In genomic region chr1:127776246-127776645, GRCm38 (mm10) we compare ENCODE assay signal across 8 mouse cellular contexts. TPM values are rescaled to one million over a fixed set of nuclear protein-coding genes. Genes with fewer than 3 reads are reported as not detected.
A peak's percentile ranks its signal among the peaks of the same experiment; 100 is the strongest.
DNase-seq lines count a peak whose midpoint lies in the region; ATAC-seq and TF ChIP-seq lines count a peak whose summit lies in the region.
"Had no signal": no experiment of that assay in that cellular context is flagged by ENCODE, and none has a peak within 500 bp of the region (broad histone marks: within the 10 kb centered on the region; RNA-seq: fewer than 3 reads in every experiment).

No protein-coding gene starts in this region.

- DNase-seq in neural tube, embryonic 11.5 days (ENCODE audit: low spot score), result no peak
- DNase-seq in neural tube, embryonic 10.5 days (ENCODE audit: extremely low spot score, low spot score), result no peak
- DNase-seq in hindbrain, embryonic 10.5 days (ENCODE audit: low spot score), result no peak
- DNase-seq in liver, postnatal 0 days, result no peak
- no peak for DNase-seq in right cerebral cortex, postnatal 14 days
- no peak for DNase-seq in spleen, adult 12 weeks (ENCODE audit: low spot score)
- no peak for DNase-seq in right cerebral cortex, postnatal 10 days (ENCODE audit: low spot score in 2 of 2)
- DNase-seq: adrenal gland, postnatal 36 days had no signal

- H3K4me1 ChIP-seq in neural tube, embryonic 11.5 days (ENCODE audit: control insufficient read depth, insufficient read depth, low read length), result peaks cover 8% of the 10 kb centered on the region
- peaks cover 51% of the 10 kb centered on the region for H3K4me1 ChIP-seq in hindbrain, embryonic 10.5 days (replicated peaks)
- H3K4me1 ChIP-seq in liver, postnatal 0 days (ENCODE audit: insufficient read depth), result peaks cover 29% of the 10 kb centered on the region

- 69% methylated on average over 6 of the region's 6 CpGs for WGBS in neural tube, embryonic 11.5 days
- WGBS in hindbrain, embryonic 10.5 days, result 62% methylated on average over 6 of the region's 6 CpGs
- 43% methylated on average over 6 of the region's 6 CpGs for WGBS in liver, postnatal 0 days (ENCODE audit: insufficient replicate concordance)

- H3K27ac ChIP-seq in neural tube, embryonic 11.5 days (ENCODE audit: low read depth, low read length), result no peak overlapping the region
- no peak overlapping the region for H3K27ac ChIP-seq in hindbrain, embryonic 10.5 days
- peak overlapping the region; percentile 13; the same call in 1 of the 2 replicates for H3K27ac ChIP-seq in liver, postnatal 0 days (ENCODE audit: low read depth)

- no peaks in the 10 kb centered on the region for H3K9me3 ChIP-seq in neural tube, embryonic 11.5 days (ENCODE audit: control insufficient read depth, low read length)
- H3K9me3 ChIP-seq in hindbrain, embryonic 10.5 days, result no peaks in the 10 kb centered on the region
- H3K9me3 ChIP-seq in liver, postnatal 0 days (ENCODE audit: low read length), result no peaks in the 10 kb centered on the region

- H3K4me3 ChIP-seq in neural tube, embryonic 11.5 days (ENCODE audit: low read depth, low read length), result no peak overlapping the region; the same call in 1 of the 2 replicates
- H3K4me3 ChIP-seq in hindbrain, embryonic 10.5 days, result peak overlapping the region; percentile 96
- H3K4me3 ChIP-seq in liver, postnatal 0 days (ENCODE audit: low read depth, low read length), result peak overlapping the region; percentile 88

- H3K27me3 ChIP-seq in neural tube, embryonic 11.5 days (ENCODE audit: control insufficient read depth, insufficient read depth, low read length), result no peaks in the 10 kb centered on the region
- no peaks in the 10 kb centered on the region for H3K27me3 ChIP-seq in hindbrain, embryonic 10.5 days (ENCODE audit: insufficient read depth, poor library complexity, severe bottlenecking)
- no peaks in the 10 kb centered on the region for H3K27me3 ChIP-seq in liver, postnatal 0 days (ENCODE audit: insufficient read depth, low read length)

- ATAC-seq in neural tube, embryonic 11.5 days (ENCODE audit: insufficient read depth, low FRiP score, low TSS enrichment), result no peak
- ATAC-seq in liver, postnatal 0 days, result no peak

- H3K9ac ChIP-seq in neural tube, embryonic 11.5 days (ENCODE audit: low read length), result no peak overlapping the region
- H3K9ac ChIP-seq in liver, postnatal 0 days (replicated peaks), result peak overlapping the region; percentile 48

- H3K36me3 ChIP-seq in neural tube, embryonic 11.5 days (ENCODE audit: control insufficient read depth, insufficient read depth, low read length), result no peaks in the 10 kb centered on the region
- H3K36me3 ChIP-seq in hindbrain, embryonic 10.5 days, result peaks cover 23% of the 10 kb centered on the region
- peaks cover 3% of the 10 kb centered on the region; the same call in 1 of the 2 replicates for H3K36me3 ChIP-seq in liver, postnatal 0 days (replicated peaks; ENCODE audit: insufficient read depth, low read length)

- 0 out of 2 replicates have a peak overlapping the region, but pooled peaks have one; percentile 15 for H3K4me2 ChIP-seq in neural tube, embryonic 11.5 days (ENCODE audit: low read depth)
- peak overlapping the region; percentile 84 for H3K4me2 ChIP-seq in liver, postnatal 0 days (ENCODE audit: low read depth, low read length)

- no peak for TF ChIP-seq EP300 in liver, postnatal 0 days (IDR thresholded peaks at IDR 0.05; ENCODE audit: low read depth)

- TF ChIP-seq CTCF in liver, postnatal 0 days (IDR thresholded peaks at IDR 0.05; ENCODE audit: low read depth), result no peak

RNA-seq across cellular contexts. Expression of gene Ccnt2, which starts 2.3 kb away (rescaled TPM):
- 91.0 and 93.1 TPM in 2 replicates for polyA plus RNA-seq in neural tube, embryonic 11.5 days (2014; fragmentation: Nextera tagmentation; extraction: Ambion mirVana)
- polyA plus RNA-seq in hindbrain, embryonic 10.5 days (2016; fragmentation: Nextera tagmentation; extraction: Ambion mirVana), result 82.9 and 98.9 TPM in 2 replicates
- 13.0 and 15.8 TPM in 2 replicates for polyA plus RNA-seq in liver, postnatal 0 days (2015; fragmentation: Nextera tagmentation; extraction: Ambion mirVana)

RNA-seq across cellular contexts. Expression of gene Acmsd, which starts 47.0 kb away (rescaled TPM):
- 0.15 and 0.26 TPM in 2 replicates for polyA plus RNA-seq in neural tube, embryonic 11.5 days (2014; fragmentation: Nextera tagmentation; extraction: Ambion mirVana)
- polyA plus RNA-seq in hindbrain, embryonic 10.5 days (2016; fragmentation: Nextera tagmentation; extraction: Ambion mirVana), result 0.27 and 0.35 TPM in 2 replicates
- polyA plus RNA-seq in liver, postnatal 0 days (2015; fragmentation: Nextera tagmentation; extraction: Ambion mirVana), result 2.5 and 3.2 TPM in 2 replicates
